ENCODE assay signal across 20 mouse cellular contexts in the genomic region with DNA sequence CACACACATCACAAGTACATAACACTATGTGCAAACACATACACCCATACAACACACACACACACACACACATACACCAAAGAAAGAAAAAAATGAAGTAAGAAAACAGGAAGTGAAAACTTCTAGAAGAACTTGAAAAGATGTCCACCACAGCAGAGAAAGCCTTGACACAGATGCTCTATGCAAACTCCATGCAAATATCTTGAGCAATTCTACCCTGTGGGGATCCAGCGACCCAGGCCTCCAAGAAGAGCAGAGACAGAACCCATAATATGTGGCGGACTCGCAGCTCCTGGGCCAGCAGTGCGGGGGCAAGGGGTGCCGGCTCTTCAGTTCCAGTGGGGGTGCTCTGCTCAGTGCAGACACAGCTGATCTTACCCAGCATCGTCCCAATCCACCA.
DNase-seq lines count a peak whose midpoint lies in the region; TF ChIP-seq lines count a peak whose summit lies in the region.
"Had no signal": no experiment of that assay in that cellular context is flagged by ENCODE, and none has a peak within 500 bp of the region (broad histone marks: within the 10 kb centered on the region; RNA-seq: fewer than 3 reads in every experiment).

No protein-coding gene starts in this region.

- no peak for DNase-seq in layer of hippocampus, adult 2 months (ENCODE audit: low spot score in 2 of 2)
- no peak for DNase-seq in layer of hippocampus, adult 9-10 months (ENCODE audit: low spot score)
- no peak for DNase-seq in thymus, adult 2 months
- no peak for DNase-seq in thymus, postnatal 14 days
- peak; percentile 43 for DNase-seq in thymus, postnatal 25 days
- DNase-seq in urinary bladder, adult 2 months (ENCODE audit: low spot score): no peak
- no peak for DNase-seq in embryo, embryonic 10 days (ENCODE audit: low spot score)
- DNase-seq: adrenal gland, adult 8-10 months; cerebellum, adult 8-10 months; kidney, postnatal 14 days; lung, embryonic 14.5 days; right cerebral cortex, postnatal 14 days had no signal

- H3K4me3 ChIP-seq in layer of hippocampus, adult 2 months: no peak overlapping the region
- H3K4me3 ChIP-seq in thymus, adult 2 months (ENCODE audit: control insufficient read depth, insufficient read depth, low read length): no peak overlapping the region
- no peak overlapping the region for H3K4me3 ChIP-seq in macrophage (ENCODE audit: inconsistent target)
- H3K4me3 ChIP-seq: embryonic facial prominence, embryonic 10.5 days; erythroblast, embryonic 14.5 days; forebrain, embryonic 15.5 days; hindbrain, embryonic 15.5 days; limb, embryonic 10.5 days; myocyte; stomach, embryonic 15.5 days had no signal

- no peak for TF ChIP-seq POLR2A in thymus, adult 2 months (IDR thresholded peaks at IDR 0.05; ENCODE audit: control insufficient read depth, extremely low read depth, insufficient read depth, low read length, poor library complexity)

- no peaks in the 10 kb centered on the region; the same call in 1 of the 2 replicates for H3K36me3 ChIP-seq in thymus, adult 2 months (ENCODE audit: control insufficient read depth, insufficient read depth, low read length)
- peaks cover 8% of the 10 kb centered on the region; the same call in 1 of the 2 replicates for H3K36me3 ChIP-seq in macrophage (ENCODE audit: inconsistent target)
- H3K36me3 ChIP-seq: forebrain, embryonic 15.5 days; hindbrain, embryonic 15.5 days; stomach, embryonic 15.5 days had no signal

- H3K4me1 ChIP-seq in thymus, adult 2 months (replicated peaks; ENCODE audit: control insufficient read depth, insufficient read depth, low read length): peaks cover 87% of the 10 kb centered on the region

- peaks cover 76% of the 10 kb centered on the region; the same call in 1 of the 2 replicates for H3K79me2 ChIP-seq in macrophage (ENCODE audit: inconsistent target)

- no peak for TF ChIP-seq CTCF in layer of hippocampus, adult 2 months (conservative IDR thresholded peaks at IDR 0.05)
- no peak for TF ChIP-seq CTCF in thymus, adult 2 months (IDR thresholded peaks at IDR 0.05; ENCODE audit: borderline replicate concordance, control insufficient read depth, extremely low read depth, insufficient read depth, low read length, poor library complexity)

- no peaks in the 10 kb centered on the region for H3K27me3 ChIP-seq in thymus, adult 2 months (ENCODE audit: control insufficient read depth, insufficient read depth, low read length)
- H3K27me3 ChIP-seq: forebrain, embryonic 15.5 days; hindbrain, embryonic 15.5 days; stomach, embryonic 15.5 days had no signal

- H3K27ac ChIP-seq in layer of hippocampus, adult 2 months: 0 out of 2 replicates have a peak overlapping the region, but pooled peaks have one; percentile 83
- peak overlapping the region; percentile 86 for H3K27ac ChIP-seq in thymus, adult 2 months (ENCODE audit: control insufficient read depth, insufficient read depth, low read length)
- peak overlapping the region; percentile 53 for H3K27ac ChIP-seq in macrophage
- H3K27ac ChIP-seq: embryonic facial prominence, embryonic 10.5 days; forebrain, embryonic 15.5 days; hindbrain, embryonic 15.5 days; stomach, embryonic 15.5 days had no signal

- 60% methylated on average over 6 of the region's 6 CpGs for WGBS in thymus, adult 2 months
- WGBS in macrophage (ENCODE audit: missing documents): 27% methylated on average over 6 of the region's 6 CpGs
